Mouse (Mus musculus): ENCODE measurements around the gene Bcl2l1.

Gene Bcl2l1

DNA sequence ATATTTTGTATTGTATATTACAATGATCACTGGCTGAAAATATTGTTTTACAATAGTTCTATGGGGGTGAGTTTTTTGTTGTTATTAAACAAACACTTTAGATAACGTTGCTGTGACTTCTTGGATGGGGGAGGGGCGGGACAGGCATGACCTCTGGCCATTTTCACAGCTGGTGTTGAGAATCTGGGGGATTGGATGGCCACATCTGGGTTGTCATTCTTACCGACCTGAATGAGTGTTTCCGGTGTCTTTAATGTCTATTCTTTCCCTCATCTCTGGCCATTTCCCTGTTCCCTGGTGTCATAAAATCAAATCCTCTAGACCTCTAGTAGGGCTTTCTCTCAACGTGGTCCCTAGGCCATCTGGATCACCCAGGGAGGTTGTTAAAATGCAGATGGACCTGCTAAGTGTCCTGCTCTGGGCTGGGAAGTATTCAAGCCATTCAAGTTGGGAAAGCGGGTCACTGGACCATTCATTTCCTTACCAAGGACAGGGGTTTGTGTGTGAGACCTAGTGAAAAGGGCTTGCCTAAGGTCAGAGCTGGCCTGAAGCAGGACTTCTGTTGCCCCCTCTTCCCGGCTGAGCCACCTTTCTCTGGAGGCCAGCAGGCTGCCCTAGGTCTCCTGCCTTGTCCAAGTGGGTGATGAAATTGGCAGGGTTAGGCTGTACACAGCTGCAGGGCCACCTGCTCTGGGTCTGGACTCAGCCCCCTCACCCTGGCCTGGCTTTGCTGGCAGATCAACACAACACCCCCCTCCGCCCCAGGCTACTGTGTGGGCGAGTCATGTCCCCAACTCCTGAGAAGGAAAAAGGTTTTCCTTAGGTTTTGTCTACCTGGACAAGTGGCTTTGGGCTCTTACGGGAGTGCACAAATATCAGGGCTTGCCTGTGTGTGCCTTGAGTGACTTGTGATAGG lies 94.0 kb downstream of the Bcl2l1 start:
- DNase-seq (ENCODE audit: low spot score in 2 of 2), result no peak

DNA sequence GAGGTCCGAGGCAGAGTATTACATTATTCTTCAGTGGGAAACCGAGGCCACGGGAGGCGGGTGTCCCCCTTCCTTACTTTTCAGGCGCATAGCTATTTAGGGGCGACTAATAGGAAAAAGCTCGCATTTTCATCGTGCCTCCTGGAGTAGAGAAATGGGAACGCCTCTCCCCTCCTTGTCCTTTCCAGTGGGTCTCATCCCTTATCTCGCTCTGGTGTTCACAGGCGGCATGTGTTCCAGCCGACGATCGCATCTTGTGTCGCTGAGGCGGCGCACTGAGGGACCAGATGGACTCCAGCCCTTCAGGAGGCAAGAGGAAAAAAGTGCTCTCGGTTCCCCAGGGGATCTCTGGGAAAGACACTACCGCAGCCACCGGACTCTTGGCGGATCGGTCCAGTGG lies 94.8 kb downstream of the Bcl2l1 start:
- no peak for DNase-seq (ENCODE audit: low spot score in 2 of 2)

GRCm38 (mm10) chr2:152736090-152736601 lies 95.4 kb downstream of the Bcl2l1 start, which contains the start of gene Id1:
Gene Id1, plus strand, starts transcription at chr2:152736251.
- DNase-seq (ENCODE audit: low spot score in 2 of 2), result peak; percentile 86 to 90

DNA sequence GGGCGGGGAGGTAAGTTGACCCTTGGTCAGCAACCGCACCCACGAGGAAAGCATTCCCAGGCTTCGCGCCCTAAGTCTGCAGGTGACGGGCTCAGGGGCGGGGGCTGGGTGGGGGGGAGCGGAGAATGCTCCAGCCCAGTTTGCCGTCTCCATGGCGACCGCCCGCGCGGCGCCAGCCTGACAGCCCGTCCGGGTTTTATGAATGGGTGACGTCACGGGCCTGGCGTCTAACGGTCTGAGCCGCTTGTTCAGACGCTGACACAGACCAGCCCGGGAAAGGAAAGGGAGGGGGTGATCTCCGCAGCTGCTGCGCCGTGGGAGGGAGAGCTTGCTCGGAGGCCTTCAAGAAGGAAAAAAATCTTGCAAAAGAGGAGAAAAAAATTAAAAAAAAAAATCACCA lies 96.5 kb downstream of the Bcl2l1 start:
- peak; percentile 95 to 98 for DNase-seq (ENCODE audit: low spot score in 2 of 2)

DNA sequence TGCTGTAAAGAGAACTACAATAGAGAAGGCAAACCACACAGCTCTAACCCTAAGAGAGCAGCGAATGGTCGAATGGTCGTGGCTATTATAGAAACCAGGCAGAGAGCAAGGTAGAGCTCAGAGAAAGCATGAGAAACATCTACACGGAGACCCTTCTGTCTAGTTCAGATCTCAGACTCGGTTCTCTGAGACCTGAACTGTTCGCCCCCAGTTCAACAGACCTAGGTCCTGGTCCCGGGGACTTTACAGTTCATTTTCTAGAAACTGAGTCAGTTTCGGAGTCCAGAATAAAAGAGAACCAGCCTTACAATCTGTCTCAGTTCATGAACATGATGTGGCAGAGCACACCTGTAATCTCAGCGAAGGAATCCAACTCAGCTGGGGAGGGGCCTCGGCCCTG lies 97.0 kb downstream of the Bcl2l1 start:
- no peak for DNase-seq (ENCODE audit: low spot score in 2 of 2)

- DNase-seq (ENCODE audit: low spot score in 2 of 2), result no peak
Observed at GRCm38 (mm10) chr2:152733201-152733600, 98.3 kb downstream of the Bcl2l1 start.

Data from urinary bladder, postnatal 4 days (tissue).